Mouse (Mus musculus) kidney, adult 2 months (tissue): ENCODE measurements around the gene Lingo3. TPM values are rescaled to one million over a fixed set of nuclear protein-coding genes. Genes with fewer than 3 reads are reported as not detected.

Experiments used
- DNase-seq: peaks from one replicate; pipeline ENCODE4 v3.0.0; 2021
- H3K27ac ChIP-seq: fragments of 200-500 bp; 2 replicates; pipeline ENCODE4 v1.5.1; 2012; ENCODE audit warnings: low read depth, low read length, control low read depth, inconsistent platforms; ENCODE audit not compliant: insufficient read depth
- H3K27me3 ChIP-seq: fragments of 200-500 bp; replicated peaks from 2 replicates; pipeline ENCODE4 v1.6.1; 2012; ENCODE audit warnings: mild to moderate bottlenecking, moderate library complexity, low read length, inconsistent platforms; ENCODE audit not compliant: control insufficient read depth, insufficient read depth
- H3K36me3 ChIP-seq: fragments of 200-500 bp; 2 replicates; pipeline ENCODE4 v1.6.1; 2012; ENCODE audit warnings: mild to moderate bottlenecking, moderate library complexity, low read length, inconsistent platforms; ENCODE audit not compliant: control insufficient read depth, insufficient read depth
- H3K4me1 ChIP-seq: fragments of 200-500 bp; 2 replicates; pipeline ENCODE4 v1.6.1; 2011; ENCODE audit warnings: low read length; ENCODE audit not compliant: control insufficient read depth, insufficient read depth
- H3K4me3 ChIP-seq: fragments of 200-500 bp; 2 replicates; pipeline ENCODE4 v1.5.1; 2011; ENCODE audit warnings: mild to moderate bottlenecking, low read depth, low read length, control low read depth; ENCODE audit not compliant: insufficient read depth
- CTCF ChIP-seq: fragments of 200-500 bp; conservative IDR thresholded peaks from 2 replicates; pipeline ENCODE4 v1.5.1; 2011; ENCODE audit warnings: low read depth, mild to moderate bottlenecking, control low read depth, low read length, moderate library complexity, mixed read lengths; ENCODE audit not compliant: insufficient read depth, insufficient read length
- POLR2A ChIP-seq: fragments of 200-500 bp; IDR thresholded peaks from one replicate; pipeline ENCODE4 v1.6.1; 2011; ENCODE audit warnings: low read depth, low read length, control low read depth
- WGBS: fragments of 180-500 bp; shearing (Covaris S2); methylation state at CpG from one replicate; pipeline ENCODE4 v1.1.7; 2018; 5-methylcytosine and 5-hydroxymethylcytosine counted together
- polyA plus RNA-seq: library from polyadenylated mRNA; depleted of rRNA; stranded (reverse); fragments of >200 nt; gene quantifications from 2 replicates; pipeline ENCODE4 v1.2.3, GENCODE M21; 2012

The Lingo3 gene
- polyA plus RNA-seq, 1 experiment = 0.09 TPM

DNA sequence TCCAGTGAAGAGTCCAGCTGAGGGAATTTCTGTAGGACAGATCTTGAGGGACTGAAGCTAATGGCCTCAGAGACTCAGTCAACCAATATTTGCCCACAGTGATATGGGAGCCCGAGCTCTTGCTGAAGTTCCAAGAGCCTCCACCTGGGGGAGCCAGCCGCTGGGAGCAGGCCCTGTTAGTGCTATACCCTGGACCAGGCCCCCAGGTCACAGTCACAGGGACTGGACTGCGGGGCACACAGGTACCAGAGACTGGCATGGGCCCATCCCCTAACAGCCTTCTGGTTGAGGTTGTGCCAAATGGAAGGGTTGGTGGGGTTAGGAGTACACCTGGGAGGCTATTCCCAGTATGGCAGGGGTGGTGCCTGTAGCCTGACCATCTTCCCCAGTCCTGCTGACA is 37.9 kb downstream of the Lingo3 start:
- Histone ChIP-seq H3K4me3 (no peak overlapping the region), H3K36me3 (no peaks in the 10 kb centered on the region), H3K27me3 (no peaks in the 10 kb centered on the region), H3K27ac (no peak overlapping the region), H3K4me1 (peaks cover 6% of the 10 kb centered on the region; the same call in 1 of the 2 replicates)
- WGBS = 21% methylated on average over 3 of the region's 3 CpGs
- TF ChIP-seq POLR2A = no peak
- peak; percentile 67 for TF ChIP-seq CTCF
- DNase-seq = peak; percentile 69

- WGBS = 87% methylated on average over 5 of the region's 5 CpGs
- Histone ChIP-seq H3K27ac (no peak overlapping the region), H3K4me3 (no peak overlapping the region), H3K4me1 (peaks cover 6% of the 10 kb centered on the region; the same call in 1 of the 2 replicates), H3K36me3 (no peaks in the 10 kb centered on the region), H3K27me3 (no peaks in the 10 kb centered on the region)
- no peak for TF ChIP-seq POLR2A
- TF ChIP-seq CTCF = no peak
- no peak for DNase-seq
These were observed 38.5 kb downstream of the Lingo3 start for GRCm38 (mm10) chr10:80805322-80805721.

DNA sequence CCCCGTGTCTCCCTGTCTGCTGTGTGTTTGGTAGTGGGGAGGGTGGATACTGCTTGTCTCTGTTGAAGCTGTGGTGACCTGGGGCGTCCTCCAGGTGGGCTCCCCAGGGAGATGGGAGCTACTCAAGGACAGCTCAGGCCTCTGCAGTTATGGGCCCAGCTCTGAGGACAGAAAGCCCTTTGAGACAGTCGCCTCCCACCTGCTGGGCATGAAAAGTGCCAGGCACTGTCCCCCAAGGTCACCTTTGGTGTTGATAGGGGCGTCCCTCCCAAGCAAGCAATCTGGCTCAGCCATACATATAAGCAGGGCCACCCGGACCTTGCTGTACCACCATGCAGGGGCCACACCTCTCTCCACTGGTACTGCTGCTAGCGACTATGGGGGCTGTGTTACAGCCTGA is 38.9 kb downstream of the Lingo3 start, which contains the start of gene Amh:
Gene Amh, plus strand, starts transcription at position 328 of the 400 bp plus-strand sequence.
- Histone ChIP-seq H3K36me3 (no peaks in the 10 kb centered on the region), H3K4me1 (peaks cover 6% of the 10 kb centered on the region; the same call in 1 of the 2 replicates)
- WGBS = 76% methylated on average over 6 of the region's 6 CpGs

GRCm38 (mm10) chr10:80804340-80804739 is 39.5 kb downstream of the Lingo3 start:
- Histone ChIP-seq H3K27ac (no peak overlapping the region), H3K36me3 (no peaks in the 10 kb centered on the region), H3K27me3 (no peaks in the 10 kb centered on the region), H3K4me3 (no peak overlapping the region), H3K4me1 (peaks cover 10% of the 10 kb centered on the region; the same call in 1 of the 2 replicates)
- WGBS = 97% methylated on average over 2 of the region's 2 CpGs
- TF ChIP-seq POLR2A = no peak
- TF ChIP-seq CTCF = no peak
- DNase-seq = no peak

More for the DNA sequence above, 38.9 kb downstream of the Lingo3 start, which contains the start of gene Amh:
- no peak within 1 kb of the TSS for H3K27ac ChIP-seq
- H3K27me3 ChIP-seq = no peaks in the 10 kb centered on the region
- no peak for TF ChIP-seq POLR2A
- no peak for TF ChIP-seq CTCF
- H3K4me3 ChIP-seq = no peak within 1 kb of the TSS
- DNase-seq = no peak

- no peak overlapping the region for H3K27ac ChIP-seq
- TF ChIP-seq POLR2A = no peak
- TF ChIP-seq CTCF = no peak
- H3K27me3 ChIP-seq = no peaks in the 10 kb centered on the region
- H3K4me3 ChIP-seq = no peak overlapping the region
- 85% methylated on average over 3 of the region's 3 CpGs for WGBS
- no peaks in the 10 kb centered on the region for H3K36me3 ChIP-seq
- no peak for DNase-seq
- H3K4me1 ChIP-seq = peaks cover 11% of the 10 kb centered on the region; the same call in 1 of the 2 replicates
These were observed 40.8 kb downstream of the Lingo3 start for GRCm38 (mm10) chr10:80802996-80803395.

DNA sequence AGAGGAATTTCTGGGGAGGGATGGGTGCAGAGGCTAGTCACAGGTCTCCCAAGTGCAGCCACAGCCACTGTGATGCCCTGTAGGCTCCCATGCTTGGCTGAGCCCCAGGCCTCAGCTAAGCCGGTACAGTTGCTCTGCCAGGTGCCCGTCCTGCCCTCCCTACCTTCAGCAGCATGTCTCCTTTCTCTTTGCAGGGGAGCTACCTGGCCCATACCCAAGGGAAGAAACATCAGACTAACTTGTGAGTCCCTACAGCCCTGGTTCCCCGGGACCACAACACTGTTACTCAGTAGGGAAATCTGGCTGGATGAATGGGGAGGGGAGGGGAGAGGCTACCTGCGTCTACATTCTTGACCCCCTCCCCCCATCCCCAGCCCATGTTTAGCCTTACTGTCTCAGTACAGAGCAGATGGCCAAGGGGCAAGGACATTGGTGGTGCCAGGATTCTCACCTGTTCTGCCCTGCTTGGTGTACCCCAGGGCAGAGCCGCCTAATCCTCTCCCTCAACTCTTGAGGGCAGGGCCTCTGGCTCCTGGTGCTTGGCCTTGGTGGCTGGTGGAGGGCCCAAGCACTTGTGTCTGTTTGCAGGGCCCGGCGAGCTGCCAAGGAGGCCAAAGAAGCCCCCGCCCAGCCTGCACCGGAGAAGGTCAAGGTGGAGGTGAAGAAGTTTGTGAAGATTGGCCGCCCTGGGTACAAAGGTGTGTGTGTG is 41.5 kb downstream of the Lingo3 start:
- Histone ChIP-seq H3K36me3 (no peaks in the 10 kb centered on the region), H3K4me1 (peaks cover 7% of the 10 kb centered on the region; the same call in 1 of the 2 replicates), H3K27ac (no peak overlapping the region), H3K27me3 (no peaks in the 10 kb centered on the region), H3K4me3 (no peak overlapping the region)
- TF ChIP-seq POLR2A (no peak), CTCF (no peak)
- DNase-seq = no peak
- WGBS = 76% methylated on average over 10 of the region's 10 CpGs

- H3K4me3 ChIP-seq = peak overlapping the region; percentile 69
- peaks cover 10% of the 10 kb centered on the region; the same call in 1 of the 2 replicates for H3K4me1 ChIP-seq
- H3K27me3 ChIP-seq = no peaks in the 10 kb centered on the region
- TF ChIP-seq POLR2A (no peak), CTCF (no peak)
- peak overlapping the region; percentile 82 for H3K27ac ChIP-seq
- no peak for DNase-seq
- no peaks in the 10 kb centered on the region for H3K36me3 ChIP-seq
- WGBS = under 1% methylated on average over 18 of the region's 18 CpGs
These were observed 44.7 kb downstream of the Lingo3 start for GRCm38 (mm10) chr10:80799070-80799566.
